Mouse (Mus musculus) CH12.LX (cell line): ENCODE measurements around the gene Ino80d.

Experiments
- CHD2 ChIP-seq: IDR thresholded peaks from 2 replicates; pipeline ENCODE4 v1.6.1; 2011; ENCODE audit warnings: low read length, improper control_type of control experiment
- CTCF ChIP-seq, 2 experiments: IDR thresholded peaks in 1 of 2; conservative IDR thresholded peaks in 1 of 2; 2 replicates each; pipeline ENCODE4 v1.5.1; 2011 to 2012; ENCODE audit warnings: low read depth in 2 of 2, low read length in 2 of 2, improper control_type of control experiment in 1 of 2, inconsistent platforms in 1 of 2, mild to moderate bottlenecking in 1 of 2, moderate library complexity in 1 of 2
- EP300 ChIP-seq: IDR thresholded peaks from 2 replicates; pipeline ENCODE4 v1.6.1; 2011; ENCODE audit warnings: low read length, improper control_type of control experiment
- MAFK ChIP-seq: IDR thresholded peaks from 2 replicates; pipeline ENCODE4 v1.6.1; 2011; ENCODE audit warnings: low read length, improper control_type of control experiment; ENCODE audit not compliant: insufficient replicate concordance
- MAZ ChIP-seq: IDR thresholded peaks from 2 replicates; pipeline ENCODE4 v1.6.1; 2012; ENCODE audit warnings: low read depth, mild to moderate bottlenecking, inconsistent platforms, low read length, improper control_type of control experiment, moderate library complexity
- POLR2A ChIP-seq: IDR thresholded peaks from 2 replicates; pipeline ENCODE4 v1.6.1; 2011; ENCODE audit warnings: low read depth, mild to moderate bottlenecking, improper control_type of control experiment, low read length
- POLR2AphosphoS2 ChIP-seq: IDR thresholded peaks from 2 replicates; pipeline ENCODE4 v1.6.1; 2011; ENCODE audit warnings: low read depth, low read length, improper control_type of control experiment
- RAD21 ChIP-seq: IDR thresholded peaks from 2 replicates; pipeline ENCODE4 v1.6.1; 2011; ENCODE audit warnings: low read depth, mild to moderate bottlenecking, low read length, improper control_type of control experiment, moderate library complexity
- SIN3A ChIP-seq: IDR thresholded peaks from 2 replicates; pipeline ENCODE4 v1.6.1; 2012; ENCODE audit warnings: low read length, improper control_type of control experiment, inconsistent platforms
- TCF12 ChIP-seq: IDR thresholded peaks from 2 replicates; pipeline ENCODE4 v1.6.1; 2014; ENCODE audit warnings: low read depth, mild to moderate bottlenecking, inconsistent platforms, low read length, improper control_type of control experiment
- USF1 ChIP-seq: IDR thresholded peaks from 2 replicates; pipeline ENCODE4 v1.6.1; 2014; ENCODE audit warnings: low read depth, mild to moderate bottlenecking, inconsistent platforms, low read length, improper control_type of control experiment

- TF ChIP-seq CTCF (conservative IDR thresholded peaks at IDR 0.05 in 1 of 2, IDR thresholded peaks at IDR 0.05 in 1 of 2; ENCODE audit: low read depth in 2 of 2, low read length in 2 of 2): peak; percentile 58 to 67
- TF ChIP-seq RAD21: no peak; the same call in 1 of the 2 replicates
- no peak for TF ChIP-seq CHD2
- no peak; the same call in 1 of the 2 replicates for TF ChIP-seq USF1
- no peak for TF ChIP-seq SIN3A
- TF ChIP-seq POLR2AphosphoS2: no peak
- TF ChIP-seq POLR2A: no peak
- TF ChIP-seq MAZ: no peak
- TF ChIP-seq TCF12: no peak
- no peak for TF ChIP-seq MAFK
- TF ChIP-seq EP300: no peak
These were observed 3.8 kb downstream of the Ino80d start for GRCm38 (mm10) chr1:63110536-63111285.
